Mouse (Mus musculus): Measurements from ENCODE around the gene Psap. TPM values are rescaled to one million over a fixed set of nuclear protein-coding genes. Genes with fewer than 3 reads are reported as not detected.

The Psap gene
- polyA plus RNA-seq, 3 experiments from 2014 or later, result 79.4 to 218 (median 211) TPM

DNA sequence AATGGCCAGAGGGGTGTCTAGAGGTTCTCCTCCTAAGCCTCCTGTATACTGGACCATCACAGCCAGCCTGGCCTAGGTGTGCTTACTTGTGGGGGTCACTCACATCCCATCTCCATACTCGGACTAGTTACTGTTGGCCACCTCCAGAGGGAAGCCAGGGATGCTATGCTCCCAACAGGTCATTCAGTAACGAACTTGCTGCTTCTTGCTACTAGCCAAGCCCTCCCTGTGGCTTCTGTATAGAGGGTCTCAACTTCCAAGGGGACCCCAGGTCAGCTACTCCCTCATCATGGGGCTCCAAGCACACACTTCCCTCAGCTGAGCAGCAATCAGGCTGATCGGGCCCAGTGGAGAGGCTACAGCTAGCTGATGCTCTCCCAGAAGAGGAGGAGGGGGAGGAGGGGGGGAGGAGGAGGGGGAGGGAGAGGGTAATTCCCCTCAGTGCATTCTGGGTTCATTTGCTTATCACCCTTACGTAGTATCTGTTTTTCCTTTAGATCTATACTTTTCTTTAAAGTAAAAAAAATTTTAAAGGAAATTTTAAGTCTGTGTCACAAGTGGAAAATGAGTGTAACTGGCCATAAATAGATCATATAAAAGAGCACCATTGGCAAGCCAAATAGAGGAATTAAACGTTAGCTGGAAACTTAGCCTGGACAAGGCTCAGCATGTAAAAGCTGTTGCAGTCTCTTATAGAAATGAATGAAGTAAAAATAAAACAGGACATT is 72.8 kb downstream of the Psap start:
- peak; percentile 33 for ATAC-seq

DNA sequence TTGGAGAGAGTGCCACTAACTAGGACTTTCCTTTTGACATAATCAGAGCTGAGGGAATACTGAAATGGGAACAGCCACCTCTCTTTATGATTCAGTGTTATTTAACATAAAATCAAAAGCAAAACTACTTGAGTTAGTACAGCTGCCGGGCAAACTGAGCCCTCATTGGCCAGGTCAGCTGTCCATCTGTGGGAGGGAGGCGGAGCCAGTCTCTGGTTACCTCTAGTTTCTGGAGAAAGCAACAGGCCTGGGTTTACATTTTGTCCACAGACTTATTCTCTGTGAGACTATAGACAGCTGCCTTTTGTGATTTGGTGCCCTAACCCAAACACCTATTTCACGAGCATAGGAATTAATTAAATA is 73.4 kb downstream of the Psap start:
- ATAC-seq, result peak; percentile 64

DNA sequence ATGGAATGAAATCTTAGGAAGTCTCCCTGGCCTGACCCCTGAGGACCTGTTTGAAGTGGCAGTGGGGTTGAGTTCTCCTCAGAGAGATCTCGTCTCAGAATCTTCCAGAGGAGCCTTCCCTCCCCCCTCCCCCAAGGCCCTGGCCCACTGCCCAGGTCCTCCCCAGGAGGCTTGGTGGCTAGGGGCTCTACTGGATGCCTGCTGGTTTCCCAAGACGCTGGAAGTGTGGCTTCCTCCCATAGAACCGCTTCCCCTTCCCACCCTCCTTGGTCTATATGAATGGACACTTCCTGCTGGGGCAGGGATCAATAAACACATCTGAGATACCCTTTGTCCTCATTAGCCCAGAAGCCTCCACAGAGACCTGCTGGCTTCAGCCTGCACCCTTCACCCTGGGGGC is 73.8 kb downstream of the Psap start:
- ATAC-seq, result no peak

DNA sequence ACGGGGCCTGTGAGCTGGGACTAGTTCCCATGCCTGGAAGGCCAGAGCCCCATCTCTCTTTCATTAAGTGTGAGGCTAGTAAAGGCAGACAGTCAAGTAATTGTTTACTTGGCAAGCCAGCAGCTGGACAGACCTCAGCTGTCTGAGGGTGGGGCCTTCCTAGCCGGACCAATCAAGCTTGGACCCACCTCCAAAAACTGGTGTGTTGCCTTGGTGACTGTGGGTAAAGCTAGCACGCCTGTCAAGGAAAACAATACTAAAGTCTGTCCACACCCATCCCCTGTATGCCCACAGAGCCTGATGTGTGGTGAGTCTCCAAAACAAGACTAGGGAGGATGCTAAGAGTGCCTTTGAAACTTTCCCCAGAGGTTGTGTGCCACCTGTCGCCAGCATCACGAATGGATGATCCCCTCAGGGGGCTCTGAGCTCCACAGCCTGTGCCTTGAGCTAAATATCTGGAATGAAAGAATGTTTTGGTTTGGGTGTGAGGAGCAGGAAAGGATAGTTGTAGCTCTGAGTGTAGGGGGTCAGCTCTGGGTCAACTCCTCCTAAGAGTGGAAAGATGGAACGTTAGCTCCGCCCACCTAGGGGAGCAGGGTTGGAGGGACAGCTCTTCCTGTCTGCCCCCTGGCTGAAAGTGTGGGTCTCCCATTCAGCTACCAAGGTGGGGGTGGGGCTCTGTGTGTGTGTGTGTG is 74.5 kb downstream of the Psap start:
- peak; percentile 62 for ATAC-seq

Other genes starting within 250 kb of the Psap start
- gene Spock2, start 171.4 kb upstream of the Psap start, polyA plus RNA-seq (2017; shearing (Covaris generic)), result 1 to 10 TPM; 1.5 to 8.7 (median 8.0) TPM
- under 1 TPM in 2 of 3 experiments, not detected in 1; 0.36 to 0.40 TPM for gene Chst3, start 58.4 kb upstream of the Psap start, polyA plus RNA-seq (2017; shearing (Covaris generic))
- 100 to 1,000 TPM; 181 to 200 (median 196) TPM for gene Vsir, start 69.2 kb downstream of the Psap start, polyA plus RNA-seq (2017; shearing (Covaris generic))
- 1 to 10 TPM in 2 of 3 experiments, under 1 TPM in 1; 0.79 to 3.3 (median 1.5) TPM for gene Gm17455, start 122.1 kb downstream of the Psap start, polyA plus RNA-seq (2017; shearing (Covaris generic))